Mouse (Mus musculus) bone marrow, adult 2 months (tissue): ENCODE data around the gene Rhof.

ENCODE experiments used
- CTCF ChIP-seq: fragments of 200-500 bp; IDR thresholded peaks from 2 replicates; pipeline ENCODE4 v1.5.1; 2011; ENCODE audit warnings: low read length, control low read depth; ENCODE audit not compliant: control insufficient read depth, insufficient read depth
- POLR2A ChIP-seq: fragments of 200-500 bp; IDR thresholded peaks from 2 replicates; pipeline ENCODE4 v1.6.1; 2011; ENCODE audit warnings: low read depth, mild to moderate bottlenecking, control low read depth, low read length, borderline replicate concordance; ENCODE audit not compliant: control insufficient read depth

DNA sequence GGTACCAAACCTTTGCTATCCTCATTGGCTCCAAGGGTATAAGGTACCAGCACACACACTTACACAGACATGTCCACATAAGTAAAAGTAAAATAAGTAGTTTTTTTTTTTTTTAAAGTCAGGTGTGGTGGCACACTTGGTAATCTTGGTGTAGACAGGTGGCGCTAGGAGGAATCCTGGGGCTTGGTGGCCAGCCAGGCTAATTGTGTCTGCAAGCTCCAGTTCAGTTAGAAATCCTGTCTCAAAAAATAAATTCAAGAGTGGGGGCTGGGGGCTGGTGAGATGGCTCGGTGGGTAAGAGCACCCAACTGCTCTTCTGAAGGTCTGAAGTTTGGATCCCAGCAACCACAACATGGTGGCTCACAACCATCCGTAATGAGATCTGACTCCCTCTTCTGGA, 69.4 kb downstream of the Rhof start:
- no peak for TF ChIP-seq CTCF
- TF ChIP-seq POLR2A: no peak
